Mouse (Mus musculus) thymus, postnatal 0 days (tissue): ENCODE measurements at regions not wholly inside any gene's neighbourhood (a gene's known extent, or its start where the extent isn't known, plus 50 kb on each side); places are given as distances from the start of the nearest gene placed in this dataset.

Source experiments
- DNase-seq: peaks from one replicate; pipeline ENCODE4 v3.0.0-alpha.2; 2015; ENCODE audit warnings: low spot score

GRCm38 (mm10) chr17:79414006-79414405, 59.1 kb upstream of the Cdc42ep3 start:
- DNase-seq, result no peak

DNA sequence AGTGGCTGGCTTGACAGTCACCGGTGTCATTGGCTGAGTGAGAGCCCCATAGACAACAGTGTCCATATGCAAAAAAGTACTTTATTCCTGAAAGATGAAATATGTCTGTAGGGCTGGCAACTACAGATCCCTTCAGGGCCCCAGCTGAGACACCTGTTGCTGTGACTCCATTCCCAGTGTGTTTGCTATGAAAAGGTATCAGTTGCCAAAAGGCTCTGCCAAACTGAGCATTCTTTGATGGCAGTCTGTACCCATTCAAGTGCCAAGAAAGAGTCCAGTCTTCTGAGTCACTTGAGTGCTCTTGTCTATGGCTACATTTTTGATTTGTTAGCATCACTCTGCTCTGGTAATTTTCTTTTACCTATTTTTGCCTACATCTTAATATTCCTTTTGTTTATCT, 63.1 kb upstream of the Cdc42ep3 start:
- DNase-seq, result no peak

DNA sequence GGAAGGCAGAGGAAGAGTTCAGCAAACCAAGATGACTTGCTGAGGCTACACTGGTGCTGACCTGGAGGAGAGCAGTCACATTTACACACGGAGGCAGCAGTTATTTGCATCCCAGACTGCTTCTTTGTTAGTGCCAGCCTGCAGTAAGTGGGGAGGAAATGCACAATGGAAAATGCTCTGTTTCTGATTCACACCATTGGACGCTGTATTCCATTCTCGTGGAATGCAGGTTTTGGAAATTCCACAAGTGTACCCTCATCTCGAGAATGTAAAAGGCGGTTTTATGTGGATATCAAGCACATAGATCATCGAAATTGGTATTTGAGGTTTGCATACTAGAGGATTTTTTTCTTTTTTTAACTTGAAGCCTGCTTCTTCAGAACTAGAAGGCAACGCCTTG, 66.7 kb upstream of the Cdc42ep3 start:
- no peak for DNase-seq

DNA sequence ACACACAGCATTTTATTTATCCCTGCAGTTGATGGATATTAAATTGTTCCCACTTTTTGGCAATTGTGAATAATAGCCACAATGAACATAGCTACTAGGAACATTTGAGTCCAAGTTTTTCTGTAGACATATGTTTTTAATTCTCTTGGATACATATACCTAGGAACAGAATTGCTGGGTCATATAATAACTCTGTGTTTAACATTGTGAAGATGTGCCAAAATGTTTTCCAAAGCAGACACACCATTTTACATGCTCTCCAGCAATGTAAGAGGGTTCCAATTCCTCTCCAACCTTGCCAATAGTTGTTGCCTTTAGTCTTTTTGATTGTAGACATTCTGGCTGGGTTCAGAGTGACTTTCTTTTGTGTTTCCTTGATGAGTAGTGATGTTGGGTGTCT, 84.3 kb upstream of the Cdc42ep3 start:
- DNase-seq, result no peak

DNA sequence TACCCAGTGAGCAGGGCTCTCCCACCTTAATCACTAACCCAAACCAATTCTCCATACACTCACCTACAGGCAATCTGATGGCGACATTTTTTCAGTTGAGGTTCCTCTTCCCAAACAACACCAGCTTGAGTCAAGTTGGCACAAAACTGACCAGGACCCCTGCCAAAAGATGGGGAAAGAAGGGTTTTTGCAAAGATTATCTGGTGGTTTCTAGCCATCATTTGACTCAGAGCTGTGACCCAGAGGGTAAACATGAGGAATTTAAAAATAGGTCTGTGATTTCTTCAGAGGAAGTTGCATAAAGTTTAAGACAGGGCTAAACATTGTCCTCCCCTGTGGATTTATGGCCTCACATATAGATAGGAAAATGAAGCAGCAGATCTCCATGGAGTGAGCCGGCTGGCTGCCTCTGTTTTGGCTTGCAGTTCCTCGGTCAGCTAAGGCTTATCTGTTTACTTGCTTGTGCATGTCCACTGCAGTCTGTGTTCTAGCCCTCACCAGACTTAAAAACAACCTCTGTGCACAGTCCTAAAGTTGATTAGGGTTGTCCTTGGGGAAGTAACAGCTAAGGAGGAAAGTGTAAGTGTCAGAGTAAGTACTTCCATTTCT, 87.7 kb upstream of the Cdc42ep3 start:
- no peak for DNase-seq

DNA sequence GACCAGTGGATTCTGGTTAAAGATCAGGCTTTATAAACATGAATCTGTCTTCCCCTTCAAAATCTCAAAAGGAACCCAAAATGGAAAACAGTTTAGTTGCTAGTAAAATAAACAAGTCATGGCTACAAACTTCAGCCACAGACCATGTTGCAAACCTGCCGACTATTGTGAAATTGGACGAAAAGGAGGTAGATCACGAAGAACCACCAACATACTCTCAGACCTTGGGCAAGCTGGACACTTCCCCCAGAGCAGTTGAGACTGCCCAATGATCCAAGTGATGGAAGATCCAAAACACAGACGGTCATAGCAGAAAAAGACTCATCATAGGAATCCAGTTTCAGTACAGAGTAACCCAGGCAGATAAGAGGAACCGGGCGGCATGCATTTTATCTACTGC, 92.3 kb upstream of the Cdc42ep3 start:
- no peak for DNase-seq

DNA sequence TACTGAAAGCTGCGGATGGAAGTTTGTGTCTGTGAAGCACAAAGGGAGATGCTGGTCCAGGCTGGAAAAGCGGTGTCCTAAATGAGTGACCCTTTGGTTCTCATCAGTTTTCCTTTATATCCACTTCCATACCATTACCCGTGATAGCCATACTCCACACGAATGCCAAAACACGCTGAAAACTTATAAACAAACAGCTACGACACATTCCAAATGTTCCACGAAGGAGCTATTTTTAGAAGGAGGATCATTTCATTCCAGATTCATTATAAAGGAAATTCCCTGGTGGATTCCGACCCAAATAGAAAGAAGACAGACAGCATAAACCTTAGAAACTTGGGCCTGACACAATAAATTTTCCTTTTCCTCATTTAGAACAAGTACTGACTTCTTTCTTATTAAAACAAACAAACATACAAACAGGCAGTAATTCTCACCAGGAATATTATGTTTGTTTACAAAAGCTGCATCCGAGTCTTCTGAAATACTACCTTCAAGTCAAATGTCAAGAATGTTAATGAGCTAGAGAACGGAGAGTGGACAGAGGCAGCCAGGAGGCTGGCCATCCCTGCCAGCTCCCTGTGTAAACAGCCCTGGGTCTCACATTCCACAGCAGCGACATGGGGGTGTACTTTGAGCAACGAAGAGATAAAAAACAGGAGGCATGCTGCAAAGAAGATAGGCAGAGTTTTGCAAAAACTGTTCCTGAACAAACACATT, 96.4 kb upstream of the Cdc42ep3 start:
- DNase-seq, result no peak

DNA sequence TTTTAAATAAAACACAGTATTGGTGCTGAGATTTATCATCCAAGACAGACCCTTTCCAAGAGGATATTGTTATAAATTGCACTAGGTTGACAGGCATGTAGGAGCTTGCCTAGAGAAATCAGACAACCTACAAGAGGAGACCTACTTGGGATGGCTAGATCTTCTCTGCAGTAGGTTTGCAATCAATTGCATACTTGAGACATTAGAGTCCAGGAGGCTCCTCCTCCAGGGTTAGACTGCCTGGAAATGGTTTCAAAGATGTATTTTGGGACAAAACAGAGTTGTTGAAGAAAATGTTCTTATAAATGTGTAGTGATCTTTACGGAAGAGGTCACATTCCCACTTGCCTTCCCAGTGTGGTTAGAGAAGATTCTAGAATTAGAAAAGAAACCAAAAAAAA, 98.9 kb upstream of the Cdc42ep3 start:
- DNase-seq, result no peak

DNA sequence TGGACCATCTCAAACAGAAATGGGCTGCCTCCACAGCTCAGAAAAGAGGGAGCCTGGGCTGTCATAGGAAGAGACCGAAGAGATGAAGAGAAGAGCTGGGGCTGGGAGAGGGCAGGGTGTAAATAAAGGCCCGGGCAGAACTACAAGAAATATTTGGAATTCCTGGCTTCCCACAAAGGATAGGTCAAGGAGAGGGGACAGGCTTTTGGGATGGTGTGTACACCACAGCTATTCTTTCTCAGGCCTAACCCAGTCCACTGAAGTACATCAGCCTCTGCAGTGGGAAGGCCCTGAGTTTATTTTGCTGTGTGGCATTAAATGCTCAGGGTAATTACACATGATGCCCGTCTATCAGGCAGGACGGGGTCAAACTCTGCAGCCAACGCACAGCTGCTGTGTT, 99.6 kb upstream of the Cdc42ep3 start:
- DNase-seq, result no peak

DNA sequence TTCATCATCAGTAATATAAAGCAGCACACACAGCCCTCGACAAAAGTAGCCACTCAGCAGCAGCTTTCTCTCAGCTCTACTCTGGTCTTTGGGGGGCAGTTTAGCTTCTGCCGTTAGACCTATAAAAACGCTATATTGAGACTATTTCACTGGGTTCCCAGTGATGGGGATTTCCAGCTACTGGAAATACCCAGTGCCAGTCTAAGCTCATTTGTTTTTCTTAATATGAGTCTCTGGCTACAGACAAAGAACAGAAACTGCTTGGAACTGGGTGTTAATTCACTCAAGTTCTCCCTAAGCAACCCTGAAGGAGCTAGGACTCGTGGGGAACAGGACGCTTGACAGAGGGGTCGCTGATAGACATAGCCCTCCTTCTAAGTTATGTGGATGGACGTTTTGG, 100.3 kb upstream of the Cdc42ep3 start:
- DNase-seq, result no peak

DNA sequence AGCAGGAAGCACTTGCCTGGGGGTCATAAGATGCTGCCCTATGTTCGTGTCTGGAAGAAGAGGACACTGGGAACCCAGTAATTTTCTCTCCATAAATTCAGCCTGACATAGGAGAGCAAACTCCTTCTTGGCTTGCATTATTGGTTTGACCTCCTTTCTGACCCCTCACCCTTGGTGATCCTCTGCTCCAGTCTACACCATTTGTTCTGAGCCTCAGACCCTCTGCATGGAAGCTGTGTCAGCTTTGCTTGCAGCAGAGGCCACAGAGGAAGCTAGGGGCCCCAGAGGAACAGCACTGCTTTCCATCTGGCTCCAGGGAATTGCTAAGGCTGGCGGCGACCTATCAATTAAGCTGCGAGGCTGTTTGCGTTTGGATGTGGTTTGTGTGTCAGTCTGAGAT, 102.7 kb upstream of the Cdc42ep3 start:
- DNase-seq, result no peak

DNA sequence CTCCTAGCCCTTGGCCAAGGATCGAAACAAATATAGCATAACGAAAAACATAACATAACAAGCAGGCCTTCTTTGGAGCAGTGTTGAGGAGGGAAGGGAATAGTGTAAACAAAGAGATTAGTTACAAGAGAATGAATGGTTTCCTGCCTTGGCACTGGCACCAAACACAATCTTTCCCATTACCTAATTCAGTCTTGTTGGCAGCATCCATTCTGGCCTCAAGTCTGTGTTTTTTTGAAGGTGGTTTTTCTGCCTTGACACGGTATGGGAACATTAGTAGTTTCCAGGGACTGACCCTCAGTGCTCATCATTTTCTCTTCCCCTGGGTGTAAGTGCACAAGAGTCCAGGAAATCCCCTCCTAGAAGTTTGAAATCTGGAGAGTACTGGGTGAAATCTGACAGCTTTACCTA, 106.8 kb upstream of the Cdc42ep3 start:
- no peak for DNase-seq

- no peak for DNase-seq
Observed at GRCm38 (mm10) chr17:79463074-79463694, 108.3 kb upstream of the Cdc42ep3 start.

DNA sequence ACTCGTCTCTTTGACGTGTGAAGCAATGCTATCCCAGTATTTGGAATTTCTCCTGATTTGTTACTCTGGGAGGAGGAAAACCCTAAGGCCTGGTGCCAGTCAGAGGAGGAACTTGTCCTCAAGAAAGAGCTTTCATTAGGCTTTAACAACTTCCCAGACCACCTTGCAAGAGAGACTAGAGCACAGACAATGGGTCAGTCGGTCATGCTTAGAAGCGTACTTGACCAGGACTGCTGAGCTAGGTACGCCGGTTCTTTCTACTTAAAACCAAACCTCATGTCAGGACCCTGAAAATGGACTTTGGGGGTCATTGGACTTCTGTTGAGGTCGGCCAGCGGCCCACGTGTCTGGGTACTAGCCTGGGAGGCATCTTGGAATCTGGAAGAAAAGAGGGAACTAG, 110.8 kb upstream of the Cdc42ep3 start:
- no peak for DNase-seq

DNA sequence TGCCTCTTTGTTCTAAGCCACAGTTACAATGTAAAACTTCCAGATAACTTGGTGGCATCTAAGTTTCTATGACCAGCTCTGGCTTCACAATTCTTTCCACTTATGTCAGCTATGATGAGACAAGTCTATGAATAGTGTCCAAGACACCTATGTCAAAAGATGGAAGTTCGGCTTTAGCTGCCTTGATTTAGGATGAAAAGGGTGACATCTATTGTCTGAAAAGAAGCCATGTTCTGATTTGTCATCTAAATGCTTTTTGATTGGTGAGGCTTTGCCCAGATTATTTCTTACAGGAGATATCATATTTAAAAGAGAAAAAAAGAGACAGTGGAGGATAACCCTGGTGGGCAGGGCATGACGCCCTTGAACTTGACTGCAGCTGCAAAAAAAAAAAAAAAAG, 116.7 kb upstream of the Cdc42ep3 start:
- DNase-seq, result no peak

DNA sequence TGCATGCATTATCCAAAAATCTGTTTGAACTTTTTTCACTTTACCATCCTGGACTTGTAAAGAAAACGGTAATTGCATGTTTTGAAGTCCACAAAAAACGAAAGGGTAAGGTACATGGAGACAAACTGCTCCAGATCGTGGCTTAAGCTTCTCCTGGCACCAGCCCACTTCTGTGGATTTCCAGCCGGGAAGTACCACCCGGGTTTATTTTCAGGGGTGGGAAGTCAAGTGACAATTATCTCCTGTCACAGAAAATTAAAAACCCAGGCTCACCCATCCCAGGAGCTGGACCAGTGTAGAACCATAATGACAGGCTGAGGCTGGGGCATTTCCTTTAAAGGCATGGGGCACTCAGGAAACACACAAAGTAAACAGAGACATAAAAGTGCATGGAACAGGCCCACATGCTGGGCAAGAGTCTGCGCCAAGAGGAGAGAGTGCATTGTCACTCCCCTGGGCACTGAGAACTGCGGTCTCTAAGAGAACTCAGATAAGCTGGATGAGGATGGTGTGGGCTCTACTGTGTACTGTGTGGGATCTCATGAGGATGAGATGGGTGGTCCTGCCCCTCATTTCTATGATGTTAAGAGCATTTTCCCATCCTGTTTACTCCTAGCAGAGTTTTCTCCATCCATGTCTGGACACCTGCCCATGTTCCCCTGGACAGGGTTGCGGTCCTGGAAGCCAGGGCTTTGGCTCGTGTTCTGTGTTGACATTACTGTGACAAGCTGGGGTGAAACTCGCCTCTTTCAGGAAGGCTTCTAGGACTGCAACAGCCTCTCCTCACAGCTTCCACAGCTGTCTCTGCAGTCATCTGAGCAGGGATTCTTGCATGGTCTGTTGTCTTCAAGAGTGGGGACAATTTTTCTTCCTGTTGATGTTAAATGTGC, 117.5 kb upstream of the Cdc42ep3 start:
- no peak for DNase-seq

DNA sequence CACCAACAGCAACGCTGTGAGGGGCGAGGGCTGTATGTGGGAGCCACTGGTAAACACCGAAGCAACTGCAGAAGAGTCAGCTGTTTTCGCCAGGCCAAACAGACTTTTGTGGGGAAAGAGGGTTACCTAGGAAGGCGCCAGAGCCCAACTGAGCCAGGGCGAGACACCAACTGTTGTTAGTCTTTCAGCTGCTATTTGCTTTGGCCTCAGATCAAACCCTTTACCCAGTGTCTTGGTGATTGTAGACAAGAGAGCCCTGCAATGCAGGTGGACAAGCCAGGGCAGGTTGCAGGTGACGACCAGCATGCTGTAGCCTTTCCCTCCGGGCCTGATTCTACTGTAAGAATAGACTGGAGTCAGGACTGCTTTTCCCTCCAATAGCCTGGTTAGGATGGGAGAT, 121.8 kb upstream of the Cdc42ep3 start:
- no peak for DNase-seq

DNA sequence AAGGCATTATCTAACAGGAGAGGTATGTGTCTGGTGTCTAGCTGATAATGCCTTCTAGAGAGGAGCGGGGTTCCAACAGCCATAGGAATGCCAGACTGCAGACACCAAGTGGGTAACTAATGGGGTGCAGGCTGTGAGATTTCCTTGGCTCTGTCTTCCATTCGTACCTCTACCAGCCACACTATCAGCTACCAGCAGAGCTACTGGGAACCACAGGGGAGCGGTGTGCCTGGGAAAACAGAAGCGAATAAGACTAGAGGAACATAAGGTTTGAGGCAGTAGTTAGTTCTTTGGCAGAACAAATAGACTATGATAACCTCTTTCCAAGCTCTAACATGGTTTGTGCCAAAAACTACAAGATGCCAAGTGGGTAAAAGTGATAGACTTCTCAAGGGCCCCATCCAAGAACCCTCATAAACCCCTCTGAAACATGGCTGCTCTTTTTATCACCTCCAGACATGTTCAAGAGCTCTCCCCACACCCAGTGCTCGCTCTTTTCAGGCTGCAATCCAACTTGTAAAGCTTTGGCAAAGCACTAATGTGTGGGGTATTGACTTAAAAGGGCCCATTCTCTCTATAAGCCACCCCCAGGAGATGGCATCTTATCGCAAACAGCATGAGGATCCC, 126.3 kb upstream of the Cdc42ep3 start:
- DNase-seq, result no peak

- no peak for DNase-seq
Observed at GRCm38 (mm10) chr17:79481936-79482335, 127.0 kb upstream of the Cdc42ep3 start.

DNA sequence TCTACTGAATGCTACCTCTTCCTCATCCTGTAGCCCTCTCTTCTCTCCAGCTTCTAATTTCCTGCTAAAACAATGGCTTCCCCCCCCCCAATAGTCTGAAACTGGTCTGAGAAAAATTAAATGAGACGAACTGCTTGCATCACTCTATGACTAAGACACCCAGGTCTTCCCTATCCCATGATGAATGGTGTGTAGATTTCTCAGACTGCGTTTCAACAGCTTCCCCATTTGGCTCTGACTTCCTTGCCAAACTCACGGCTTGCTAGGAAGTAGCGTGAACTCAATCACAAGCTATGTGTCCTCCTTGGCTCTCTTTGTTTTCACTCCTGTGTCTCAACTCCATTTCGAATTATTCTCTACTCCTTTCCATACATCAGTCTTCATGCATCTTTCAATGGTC, 126.4 kb upstream of the Rmdn2 start:
- no peak for DNase-seq

- no peak for DNase-seq
Observed at GRCm38 (mm10) chr17:79489306-79489705, 122.4 kb upstream of the Rmdn2 start.

- no peak for DNase-seq
Observed at GRCm38 (mm10) chr17:79497629-79498028, 114.0 kb upstream of the Rmdn2 start.
